Comparison of ENCODE assay signal across 1 mouse cellular context in genomic region chr17:56303847-56304586, GRCm38 (mm10).
TF ChIP-seq lines count a peak whose summit lies in the region.

No protein-coding gene starts in this region.

TF ChIP-seq in myocyte, 11 proteins besides CTCF, POLR2A, EP300 and RAD21 (continued from another document):
- TF ChIP-seq MYOD1 (IDR thresholded peaks at IDR 0.05; ENCODE audit: control insufficient read depth in 1 of 3, insufficient read length in 2 of 3, low read depth in 2 of 3) (no peak), E2F4 (IDR thresholded peaks at IDR 0.05; ENCODE audit: insufficient read depth) (peak; percentile 98), TCF3 (IDR thresholded peaks at IDR 0.05; ENCODE audit: insufficient read length, low read depth) (no peak), CEBPB (IDR thresholded peaks at IDR 0.05; ENCODE audit: insufficient read depth, poor library complexity, severe bottlenecking) (no peak), REST (IDR thresholded peaks at IDR 0.05; ENCODE audit: insufficient read depth, insufficient read length) (no peak), SRF (IDR thresholded peaks at IDR 0.05; ENCODE audit: control insufficient read depth, insufficient read length, low read depth) (peak; percentile 55), MAX (IDR thresholded peaks at IDR 0.05; ENCODE audit: low read depth) (no peak)
TF ChIP-seq in myocyte: peak in this region for 3.
